Mouse (Mus musculus): ENCODE results near the gene Sfxn4. TPM values are rescaled to one million over a fixed set of nuclear protein-coding genes. Genes with fewer than 3 reads are reported as not detected.
A peak's percentile ranks its signal among the peaks of the same experiment; 100 is the strongest.

Gene Sfxn4
- total RNA-seq, 1 experiment, result 1.2 TPM

DNA sequence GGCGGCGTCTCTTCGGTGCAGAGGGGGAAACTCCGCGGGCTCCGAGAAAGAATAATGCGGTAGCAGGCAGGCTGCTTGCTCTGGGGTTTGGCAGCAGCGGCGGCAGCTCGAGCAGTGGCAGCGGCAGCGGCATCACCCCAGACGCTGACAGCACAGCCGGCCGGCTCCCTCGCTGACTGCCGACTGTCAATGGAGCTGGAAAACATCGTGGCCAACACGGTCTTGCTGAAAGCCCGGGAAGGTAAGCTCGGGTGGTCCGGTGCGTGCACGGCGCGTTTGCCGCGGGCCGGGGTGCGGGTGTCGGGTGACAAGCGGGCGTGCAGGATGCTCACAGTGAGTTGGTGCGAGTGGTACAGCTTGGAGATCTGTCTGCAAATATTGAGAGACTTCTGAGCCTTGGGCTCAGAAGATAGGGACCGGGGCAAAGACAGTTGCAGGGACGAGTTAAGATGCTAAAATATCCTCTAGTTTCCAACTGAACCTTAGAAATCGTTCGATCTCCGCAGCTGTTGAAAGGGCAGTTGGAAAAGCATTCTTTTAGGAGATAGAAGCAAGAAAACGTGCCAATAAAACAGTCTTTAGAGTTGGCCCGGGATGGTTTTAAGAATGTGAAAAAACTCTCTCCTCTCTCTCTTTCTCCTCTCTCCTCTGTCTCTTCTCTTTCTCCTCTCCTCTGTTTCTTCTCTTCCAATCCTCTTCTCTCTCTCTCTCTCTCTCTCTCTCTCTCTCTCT lies 29.3 kb upstream of the Sfxn4 start:
- H3K9ac ChIP-seq (ENCODE audit: insufficient read depth, low read depth, low read length, poor library complexity, severe bottlenecking), result peak overlapping the region; percentile 68
- H3K36me3 ChIP-seq (ENCODE audit: control insufficient read depth, insufficient read depth, low read length, poor library complexity, severe bottlenecking), result no peaks in the 10 kb centered on the region
- TF ChIP-seq ZC3H11A (IDR thresholded peaks at IDR 0.05; ENCODE audit: borderline replicate concordance, low read depth, low read length), result no peak
- in situ Hi-C loops (cut with MboI; ENCODE audit: low sequenced_read_pairs in 2 of 2, unreplicated experiment in 2 of 2), result no loop called here
- peak overlapping the region; percentile 83 to 100 for H3K4me3 ChIP-seq (ENCODE audit: insufficient read depth in 1 of 2, low read depth in 1 of 2, low read length in 2 of 2, poor library complexity in 1 of 2, severe bottlenecking in 1 of 2)
- H3K4me1 ChIP-seq (ENCODE audit: control insufficient read depth in 2 of 2, insufficient read depth in 2 of 2, low read length in 2 of 2, poor library complexity in 1 of 2), result no peaks in the 10 kb centered on the region
- H3K27ac ChIP-seq (ENCODE audit: insufficient read depth, low read depth, low read length, poor library complexity, severe bottlenecking), result no peak overlapping the region
- no peaks in the 10 kb centered on the region for H3K9me3 ChIP-seq (ENCODE audit: control insufficient read depth, insufficient read depth, low read depth, low read length)
- DNase-seq (ENCODE audit: low read depth, low spot score), result no peak

DNA sequence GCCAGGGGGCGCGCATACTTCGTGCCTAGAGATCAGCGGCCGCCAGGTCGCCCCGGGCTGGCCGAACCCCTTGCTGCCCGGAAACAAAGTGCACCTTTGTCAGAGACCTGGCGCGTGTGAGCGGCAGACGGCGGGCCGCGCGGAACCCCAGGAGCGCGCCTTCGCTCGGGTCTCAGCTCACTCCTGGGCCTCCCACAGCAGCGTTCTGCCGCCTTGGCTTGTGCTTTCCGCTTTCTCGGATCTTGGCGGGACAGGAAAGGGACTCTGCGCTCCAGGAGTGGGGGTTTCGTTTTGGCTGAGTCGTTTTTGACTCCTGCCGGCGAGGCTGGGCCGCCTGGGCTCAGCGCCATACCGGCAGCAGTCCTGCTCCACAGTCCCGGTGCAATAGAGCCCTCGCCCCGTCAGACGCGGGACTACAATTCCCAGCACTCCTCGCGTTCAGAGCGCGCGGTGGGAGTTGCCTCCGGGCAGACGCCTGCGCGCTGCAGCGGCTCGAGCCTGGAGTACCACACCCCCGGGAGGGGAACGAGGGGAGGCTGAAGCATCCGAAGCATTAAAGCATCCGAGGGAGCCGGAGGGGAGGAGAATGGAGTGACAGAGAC lies 28.5 kb upstream of the Sfxn4 start, which contains the start of gene Grk5:
TSS of gene Grk5 (plus strand) at position 36 of the 602 bp plus-strand sequence.
- no peaks in the 10 kb centered on the region for H3K4me1 ChIP-seq (ENCODE audit: control insufficient read depth in 2 of 2, insufficient read depth in 2 of 2, low read length in 2 of 2, poor library complexity in 1 of 2)
- in situ Hi-C loops (cut with MboI; ENCODE audit: low sequenced_read_pairs in 2 of 2, unreplicated experiment in 2 of 2), result loop anchor here in 1 of 2 experiments (10.0 kb wide), 1 partner anchor 195 kb away; no protein-coding TSS in a partner anchor
- peak within 1 kb of the TSS; percentile 50 for H3K27ac ChIP-seq (ENCODE audit: insufficient read depth, low read depth, low read length, poor library complexity, severe bottlenecking)
- H3K4me3 ChIP-seq (ENCODE audit: insufficient read depth in 1 of 2, low read depth in 1 of 2, low read length in 2 of 2, poor library complexity in 1 of 2, severe bottlenecking in 1 of 2), result peak within 1 kb of the TSS; percentile 83 to 100
- TF ChIP-seq HCFC1 (IDR thresholded peaks at IDR 0.05; ENCODE audit: borderline replicate concordance, insufficient read depth, low read length), result peak; percentile 90
- no peak for TF ChIP-seq ZNF384 (IDR thresholded peaks at IDR 0.05; ENCODE audit: low read depth, low read length)
- no peak for TF ChIP-seq MAFK (IDR thresholded peaks at IDR 0.05; ENCODE audit: insufficient read depth, low read depth, low read length)
- no peak for TF ChIP-seq CHD2 (IDR thresholded peaks at IDR 0.05; ENCODE audit: low read depth, low read length)
- no peak for TF ChIP-seq ZC3H11A (IDR thresholded peaks at IDR 0.05; ENCODE audit: borderline replicate concordance, low read depth, low read length)
- no peaks in the 10 kb centered on the region for H3K36me3 ChIP-seq (ENCODE audit: control insufficient read depth, insufficient read depth, low read length, poor library complexity, severe bottlenecking)
- peak; percentile 83 for DNase-seq (ENCODE audit: low read depth, low spot score)
- H3K9ac ChIP-seq (ENCODE audit: insufficient read depth, low read depth, low read length, poor library complexity, severe bottlenecking), result peak within 1 kb of the TSS; percentile 87
- no peaks in the 10 kb centered on the region for H3K9me3 ChIP-seq (ENCODE audit: control insufficient read depth, insufficient read depth, low read depth, low read length)

DNA sequence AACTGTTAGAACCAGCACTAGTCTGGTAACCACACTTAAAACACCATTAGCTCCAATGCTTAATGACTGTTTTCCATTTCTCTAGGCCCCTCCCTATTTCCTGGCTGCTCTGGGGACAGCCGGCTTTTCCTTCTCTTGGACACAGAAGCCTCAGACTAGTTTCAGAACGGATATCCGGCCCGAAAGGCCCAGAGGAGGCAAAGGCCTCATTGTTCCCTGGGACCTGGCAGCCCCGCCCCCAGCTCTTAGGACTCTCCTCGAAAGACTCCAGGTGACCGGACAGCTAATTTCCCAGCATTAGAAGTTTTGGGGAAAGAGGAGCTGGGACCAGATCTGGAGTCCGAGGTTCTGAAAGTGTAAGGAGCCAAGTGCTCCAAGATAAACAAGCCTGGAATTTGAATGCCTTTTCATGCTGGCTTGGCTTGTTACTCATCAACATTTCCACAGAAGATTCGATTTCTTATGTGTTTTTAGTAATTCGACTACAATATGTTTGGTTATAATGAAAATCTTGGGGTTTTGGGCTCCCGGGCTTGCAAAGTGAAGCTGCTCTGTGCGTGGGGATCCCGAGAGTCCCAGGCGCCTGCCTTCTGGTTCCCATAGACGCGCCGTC lies 27.9 kb upstream of the Sfxn4 start:
- in situ Hi-C loops (cut with MboI; ENCODE audit: low sequenced_read_pairs in 2 of 2, unreplicated experiment in 2 of 2), result loop anchor here in 1 of 2 experiments (10.0 kb wide), 1 partner anchor 196 kb away; no protein-coding TSS in a partner anchor
- H3K36me3 ChIP-seq (ENCODE audit: control insufficient read depth, insufficient read depth, low read length, poor library complexity, severe bottlenecking), result no peaks in the 10 kb centered on the region
- peak overlapping the region; percentile 83 to 100 for H3K4me3 ChIP-seq (ENCODE audit: insufficient read depth in 1 of 2, low read depth in 1 of 2, low read length in 2 of 2, poor library complexity in 1 of 2, severe bottlenecking in 1 of 2)
- no peaks in the 10 kb centered on the region for H3K4me1 ChIP-seq (ENCODE audit: control insufficient read depth in 2 of 2, insufficient read depth in 2 of 2, low read length in 2 of 2, poor library complexity in 1 of 2)
- TF ChIP-seq ZC3H11A (IDR thresholded peaks at IDR 0.05; ENCODE audit: borderline replicate concordance, low read depth, low read length) (0 out of 2 replicates have a peak, but pooled peaks have one; percentile 3), CHD2 (IDR thresholded peaks at IDR 0.05; ENCODE audit: low read depth, low read length) (no peak), HCFC1 (IDR thresholded peaks at IDR 0.05; ENCODE audit: borderline replicate concordance, insufficient read depth, low read length) (no peak)
- peak overlapping the region; percentile 49; the same call in 1 of the 2 replicates for H3K27ac ChIP-seq (ENCODE audit: insufficient read depth, low read depth, low read length, poor library complexity, severe bottlenecking)
- peak overlapping the region; percentile 59; the same call in 1 of the 2 replicates for H3K9ac ChIP-seq (ENCODE audit: insufficient read depth, low read depth, low read length, poor library complexity, severe bottlenecking)
- peak; percentile 86 for DNase-seq (ENCODE audit: low read depth, low spot score)
- H3K9me3 ChIP-seq (ENCODE audit: control insufficient read depth, insufficient read depth, low read depth, low read length), result no peaks in the 10 kb centered on the region

DNA sequence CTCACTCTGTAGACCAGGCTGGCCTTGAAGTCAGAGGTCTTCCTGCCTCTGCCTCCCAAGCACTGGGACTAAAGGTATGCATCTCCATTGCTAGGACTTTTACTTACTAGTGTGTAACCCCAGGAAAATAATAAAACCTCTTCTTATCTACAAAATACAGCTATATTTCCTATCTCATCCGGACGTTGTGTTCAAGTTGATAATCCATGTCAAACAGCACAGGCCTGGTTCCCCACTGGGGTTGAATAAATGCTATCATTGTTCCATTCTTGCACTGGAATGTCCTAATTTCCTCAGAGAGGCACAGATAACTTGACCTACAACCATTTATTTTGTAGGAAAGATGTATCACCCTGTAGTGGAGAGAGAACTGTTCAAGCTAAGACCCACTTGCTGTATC lies 26.4 kb upstream of the Sfxn4 start:
- DNase-seq (ENCODE audit: low read depth, low spot score), result no peak
- in situ Hi-C loops (cut with MboI; ENCODE audit: low sequenced_read_pairs in 2 of 2, unreplicated experiment in 2 of 2), result loop anchor here in 1 of 2 experiments (10.0 kb wide), 1 partner anchor 197 kb away; no protein-coding TSS in a partner anchor
- Histone ChIP-seq H3K4me3 (ENCODE audit: insufficient read depth in 1 of 2, low read depth in 1 of 2, low read length in 2 of 2, poor library complexity in 1 of 2, severe bottlenecking in 1 of 2) (no peak overlapping the region), H3K9me3 (ENCODE audit: control insufficient read depth, insufficient read depth, low read depth, low read length) (no peaks in the 10 kb centered on the region), H3K4me1 (ENCODE audit: control insufficient read depth in 2 of 2, insufficient read depth in 2 of 2, low read length in 2 of 2, poor library complexity in 1 of 2) (no peaks in the 10 kb centered on the region), H3K27ac (ENCODE audit: insufficient read depth, low read depth, low read length, poor library complexity, severe bottlenecking) (no peak overlapping the region), H3K36me3 (ENCODE audit: control insufficient read depth, insufficient read depth, low read length, poor library complexity, severe bottlenecking) (no peaks in the 10 kb centered on the region), H3K9ac (ENCODE audit: insufficient read depth, low read depth, low read length, poor library complexity, severe bottlenecking) (no peak overlapping the region)
- TF ChIP-seq ZC3H11A (IDR thresholded peaks at IDR 0.05; ENCODE audit: borderline replicate concordance, low read depth, low read length) (no peak), HCFC1 (IDR thresholded peaks at IDR 0.05; ENCODE audit: borderline replicate concordance, insufficient read depth, low read length) (no peak), CHD2 (IDR thresholded peaks at IDR 0.05; ENCODE audit: low read depth, low read length) (no peak), ZNF384 (IDR thresholded peaks at IDR 0.05; ENCODE audit: low read depth, low read length) (no peak)

Data from ES-E14 (cell line).